Mouse (Mus musculus) lung, postnatal 0 days (tissue): ENCODE results near the gene Cd200r4.

Experiments
- CTCF ChIP-seq: IDR thresholded peaks from 2 replicates; pipeline ENCODE4 v1.5.1; 2016; ENCODE audit warnings: antibody characterized with exemption, mild to moderate bottlenecking
- EP300 ChIP-seq: IDR thresholded peaks from 2 replicates; pipeline ENCODE4 v1.6.1; 2016; ENCODE audit warnings: antibody characterized with exemption, mild to moderate bottlenecking, control low read depth

DNA sequence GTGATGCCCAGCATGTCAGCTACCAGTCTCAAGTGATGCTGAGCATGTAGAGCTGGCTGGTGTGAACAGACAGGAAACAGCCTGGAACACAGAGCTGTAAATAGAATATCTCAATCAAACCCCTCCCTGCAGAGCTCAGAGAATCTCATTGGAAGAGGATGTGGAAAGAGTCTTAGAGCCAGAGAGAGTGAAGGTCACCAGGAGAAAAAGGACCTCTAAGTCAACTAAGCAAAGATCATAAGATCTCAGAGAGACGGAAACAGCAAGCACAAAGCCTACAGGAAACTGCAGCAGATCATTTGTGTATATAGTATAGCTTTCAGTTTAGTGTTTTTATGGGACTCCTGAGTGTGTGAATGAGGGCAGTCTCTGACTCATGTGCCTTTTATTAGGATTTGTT lies 63.6 kb downstream of the Cd200r4 start:
- TF ChIP-seq CTCF (no peak), EP300 (no peak)
